Mouse (Mus musculus) embryonic facial prominence, embryonic 15.5 days (tissue): ENCODE data around the gene Hlf. TPM values are rescaled to one million over a fixed set of nuclear protein-coding genes. Genes with fewer than 3 reads are reported as not detected.

Experiments
- ATAC-seq: fragments of 200-750 bp; cut with Nextera tagmentation; 2 replicates; pipeline ENCODE4 v1.8.0; 2017; ENCODE audit warnings: low read depth, moderate TSS enrichment; ENCODE audit not compliant: insufficient number of reproducible peaks, low FRiP score, low TSS enrichment
- H3K27ac ChIP-seq: fragments of 300-500 bp; sonication (generic); replicated peaks from 2 replicates; pipeline ENCODE4 v1.5.1; 2015; ENCODE audit warnings: mild to moderate bottlenecking, inconsistent platforms
- H3K27me3 ChIP-seq: fragments of 300-500 bp; sonication (generic); 2 replicates; pipeline ENCODE4 v1.6.1; 2015; ENCODE audit warnings: inconsistent platforms
- H3K36me3 ChIP-seq: fragments of 300-500 bp; sonication (generic); 2 replicates; pipeline ENCODE4 v1.6.1; 2015; ENCODE audit warnings: mild to moderate bottlenecking, inconsistent platforms
- H3K4me1 ChIP-seq: fragments of 300-500 bp; sonication (generic); 2 replicates; pipeline ENCODE4 v1.6.1; 2015; ENCODE audit warnings: inconsistent platforms
- H3K4me2 ChIP-seq: fragments of 300-500 bp; sonication (generic); replicated peaks from 2 replicates; pipeline ENCODE4 v1.6.1; 2015; ENCODE audit warnings: mild to moderate bottlenecking, inconsistent platforms
- H3K4me3 ChIP-seq: fragments of 300-500 bp; sonication (generic); replicated peaks from 2 replicates; pipeline ENCODE4 v1.5.1; 2015; ENCODE audit warnings: mild to moderate bottlenecking, inconsistent platforms
- H3K9ac ChIP-seq: fragments of 300-500 bp; sonication (generic); 2 replicates; pipeline ENCODE4 v1.6.1; 2015; ENCODE audit warnings: inconsistent platforms
- H3K9me3 ChIP-seq: fragments of 300-500 bp; sonication (generic); replicated peaks from 2 replicates; pipeline ENCODE4 v1.6.1; 2016; ENCODE audit warnings: inconsistent platforms
- WGBS: fragments of 180-500 bp; shearing (Covaris S2); methylation state at CpG from one replicate; pipeline ENCODE4 v1.1.7; 2015; 5-methylcytosine and 5-hydroxymethylcytosine counted together
- polyA plus RNA-seq: library from polyadenylated mRNA; unstranded; fragments of >200 nt; fragmentation: Nextera tagmentation; extraction: Ambion mirVana; gene quantifications from 2 replicates; pipeline ENCODE4 v1.2.1, GENCODE M21; 2015

Hlf gene
- polyA plus RNA-seq, 1 experiment from 2014 or later = 10.0 TPM

DNA sequence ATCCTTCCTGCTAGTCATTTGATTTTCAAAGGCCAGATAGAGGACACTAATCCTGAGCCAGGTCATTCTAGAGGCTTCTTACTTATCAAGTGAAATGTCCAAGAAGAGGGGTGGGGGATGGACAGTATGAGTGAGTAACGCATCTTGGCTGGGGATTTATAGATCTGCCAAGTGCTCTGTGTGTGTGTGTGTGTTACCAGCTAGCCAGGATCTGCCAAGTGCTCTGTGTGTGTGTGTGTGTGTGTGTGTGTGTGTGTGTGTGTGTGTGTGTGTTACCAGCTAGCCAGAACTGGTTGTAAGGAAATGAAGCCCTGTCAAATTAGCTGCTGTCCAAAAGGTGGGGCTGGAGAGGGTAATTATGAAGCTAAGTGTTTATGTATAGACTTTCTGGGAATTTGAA is 55.9 kb downstream of the Hlf start:
- no peak overlapping the region for H3K27ac ChIP-seq
- no peak overlapping the region for H3K4me2 ChIP-seq
- no peaks in the 10 kb centered on the region for H3K36me3 ChIP-seq
- ATAC-seq = no peak
- no peaks in the 10 kb centered on the region for H3K4me1 ChIP-seq
- H3K9ac ChIP-seq = no peak overlapping the region
- 59% methylated on average over 1 of the region's 1 CpGs for WGBS
- H3K27me3 ChIP-seq = no peaks in the 10 kb centered on the region
- H3K9me3 ChIP-seq = no peaks in the 10 kb centered on the region
- H3K4me3 ChIP-seq = no peak overlapping the region

DNA sequence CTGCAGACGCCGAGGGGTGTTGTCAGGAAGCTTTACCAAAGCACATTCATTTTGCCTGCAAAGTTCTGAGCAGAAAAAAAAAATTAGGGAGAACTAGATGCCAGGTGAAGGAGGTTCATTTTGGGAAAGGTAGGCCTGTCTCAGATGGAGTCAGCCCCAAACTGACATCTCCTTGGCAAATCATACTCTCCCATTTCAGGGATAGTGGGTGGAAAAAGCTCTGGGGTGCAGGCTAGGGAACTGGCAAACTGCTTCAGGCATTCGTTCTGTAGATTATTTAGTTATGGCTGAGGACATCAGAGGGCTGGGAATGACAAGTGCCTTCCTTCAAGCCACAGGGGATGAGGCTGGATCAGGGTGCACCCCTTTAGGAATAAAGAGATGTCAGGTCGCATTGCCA is 58.0 kb downstream of the Hlf start:
- WGBS = 70% methylated on average over 4 of the region's 4 CpGs
- no peaks in the 10 kb centered on the region for H3K36me3 ChIP-seq
- no peak overlapping the region for H3K27ac ChIP-seq
- no peak overlapping the region for H3K4me3 ChIP-seq
- no peak overlapping the region for H3K4me2 ChIP-seq
- no peak overlapping the region for H3K9ac ChIP-seq
- H3K9me3 ChIP-seq = no peaks in the 10 kb centered on the region
- H3K27me3 ChIP-seq = no peaks in the 10 kb centered on the region
- H3K4me1 ChIP-seq = no peaks in the 10 kb centered on the region
- no peak for ATAC-seq

DNA sequence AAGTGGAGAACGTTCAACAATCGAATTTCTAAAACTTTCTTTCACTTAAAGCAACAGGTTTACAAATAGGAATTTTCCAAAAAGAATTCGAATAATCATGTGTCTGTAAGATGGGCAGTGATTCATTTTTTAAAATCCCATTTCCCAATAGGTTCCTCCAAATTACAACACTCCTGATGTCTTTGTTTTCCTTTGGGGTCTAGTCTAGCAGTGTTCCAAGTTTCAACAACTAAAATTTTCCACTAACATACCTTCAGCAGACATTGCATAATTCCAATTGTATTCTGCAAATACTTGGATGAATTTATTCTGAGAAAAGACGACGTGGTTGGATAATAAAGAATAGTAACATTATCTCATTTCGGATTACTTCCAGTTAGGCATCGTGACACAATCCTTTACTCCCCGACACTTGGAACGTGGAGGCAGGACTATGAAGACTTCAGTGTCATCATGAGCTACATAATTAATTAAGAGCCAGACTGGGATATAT is 60.4 kb downstream of the Hlf start:
- H3K4me1 ChIP-seq = 0 out of 2 replicates have a peak, but pooled peaks cover 6% of the 10 kb centered on the region
- ATAC-seq = no peak
- H3K4me3 ChIP-seq = no peak overlapping the region
- no peaks in the 10 kb centered on the region for H3K27me3 ChIP-seq
- no peaks in the 10 kb centered on the region for H3K36me3 ChIP-seq
- peak overlapping the region; percentile 29; the same call in 1 of the 2 replicates for H3K27ac ChIP-seq
- 66% methylated on average over 9 of the region's 9 CpGs for WGBS
- no peak overlapping the region for H3K9ac ChIP-seq
- H3K4me2 ChIP-seq = no peak overlapping the region
- H3K9me3 ChIP-seq = no peaks in the 10 kb centered on the region

DNA sequence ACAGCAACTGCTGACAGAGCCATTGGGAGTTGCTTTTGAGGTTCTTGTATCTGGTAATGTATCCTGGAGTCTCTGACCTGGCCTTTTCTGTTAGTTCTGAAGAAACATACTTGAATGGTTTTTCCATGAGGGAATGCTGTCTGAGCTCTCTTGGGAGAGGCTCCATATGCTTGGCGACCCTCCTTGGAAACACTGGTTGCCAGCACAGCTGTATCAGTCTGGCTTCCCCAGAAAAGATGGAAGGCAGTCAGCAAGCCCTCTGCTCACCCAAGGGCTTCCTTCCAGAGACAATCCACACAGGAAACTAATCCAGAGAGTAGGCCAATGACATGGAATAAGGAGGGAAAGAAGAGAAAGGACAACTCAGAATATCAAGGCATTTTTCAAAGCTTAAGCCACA is 63.9 kb downstream of the Hlf start:
- H3K27me3 ChIP-seq = no peaks in the 10 kb centered on the region
- WGBS = 53% methylated on average over 1 of the region's 1 CpGs
- peak overlapping the region; percentile 71 for H3K27ac ChIP-seq

DNA sequence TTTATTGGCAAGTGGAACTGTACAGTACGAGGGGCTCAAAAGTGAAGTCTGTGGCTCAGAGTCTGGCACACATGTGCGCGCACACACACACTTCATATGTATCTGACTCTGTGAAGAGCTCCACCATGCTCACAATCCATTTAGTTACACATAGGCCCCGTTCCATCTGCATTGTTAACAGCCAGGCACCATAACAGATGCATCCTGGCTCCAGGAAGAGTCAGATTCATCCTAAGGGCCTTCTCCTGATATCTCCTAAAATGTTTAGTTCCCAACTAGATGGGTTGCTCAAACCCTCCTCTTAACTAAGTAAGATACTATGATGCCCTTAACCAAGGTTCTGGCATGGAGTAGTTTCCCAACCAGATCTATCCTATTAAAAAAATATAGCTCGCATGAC is 64.5 kb downstream of the Hlf start:
- no peak for ATAC-seq
- 60% methylated on average over 5 of the region's 5 CpGs for WGBS
- Histone ChIP-seq H3K4me2 (no peak overlapping the region), H3K4me1 (0 out of 2 replicates have a peak, but pooled peaks cover 6% of the 10 kb centered on the region), H3K9me3 (no peaks in the 10 kb centered on the region), H3K36me3 (no peaks in the 10 kb centered on the region), H3K27me3 (no peaks in the 10 kb centered on the region), H3K9ac (no peak overlapping the region), H3K4me3 (no peak overlapping the region), H3K27ac (peak overlapping the region; percentile 65; the same call in 1 of the 2 replicates)

More for the DNA sequence above, 63.9 kb downstream of the Hlf start:
- no peak overlapping the region for H3K9ac ChIP-seq
- no peaks in the 10 kb centered on the region for H3K36me3 ChIP-seq
- no peak overlapping the region for H3K4me3 ChIP-seq
- H3K4me1 ChIP-seq = 0 out of 2 replicates have a peak, but pooled peaks cover 6% of the 10 kb centered on the region
- H3K9me3 ChIP-seq = no peaks in the 10 kb centered on the region
- no peak overlapping the region for H3K4me2 ChIP-seq
- ATAC-seq = no peak

DNA sequence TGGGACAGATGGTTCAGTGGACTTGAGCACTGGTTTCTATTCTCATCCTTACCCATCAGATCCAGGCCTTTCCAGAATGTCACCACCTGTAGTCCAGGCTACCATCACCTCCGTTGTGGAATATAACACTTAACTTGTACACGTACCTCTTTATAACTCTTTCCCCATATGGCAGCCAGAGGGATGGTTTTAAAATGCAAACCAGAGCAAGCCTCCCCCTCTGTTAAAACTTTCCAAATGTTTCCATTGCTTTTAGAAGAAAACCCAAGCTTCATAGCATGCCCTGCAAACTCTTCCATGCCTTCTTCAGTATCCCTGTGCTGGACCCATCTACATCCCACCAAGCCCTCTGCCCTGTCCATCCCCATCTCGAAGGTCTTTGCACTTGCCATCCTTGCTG is 66.1 kb downstream of the Hlf start:
- H3K36me3 ChIP-seq = no peaks in the 10 kb centered on the region
- ATAC-seq = peak; percentile 45; the same call in 1 of the 2 replicates
- H3K9ac ChIP-seq = no peak overlapping the region
- WGBS = 53% methylated on average over 3 of the region's 3 CpGs
- 0 out of 2 replicates have a peak, but pooled peaks cover 6% of the 10 kb centered on the region for H3K4me1 ChIP-seq
- no peak overlapping the region for H3K4me3 ChIP-seq
- H3K27me3 ChIP-seq = no peaks in the 10 kb centered on the region
- H3K4me2 ChIP-seq = no peak overlapping the region
- no peaks in the 10 kb centered on the region for H3K9me3 ChIP-seq
- H3K27ac ChIP-seq = no peak overlapping the region

DNA sequence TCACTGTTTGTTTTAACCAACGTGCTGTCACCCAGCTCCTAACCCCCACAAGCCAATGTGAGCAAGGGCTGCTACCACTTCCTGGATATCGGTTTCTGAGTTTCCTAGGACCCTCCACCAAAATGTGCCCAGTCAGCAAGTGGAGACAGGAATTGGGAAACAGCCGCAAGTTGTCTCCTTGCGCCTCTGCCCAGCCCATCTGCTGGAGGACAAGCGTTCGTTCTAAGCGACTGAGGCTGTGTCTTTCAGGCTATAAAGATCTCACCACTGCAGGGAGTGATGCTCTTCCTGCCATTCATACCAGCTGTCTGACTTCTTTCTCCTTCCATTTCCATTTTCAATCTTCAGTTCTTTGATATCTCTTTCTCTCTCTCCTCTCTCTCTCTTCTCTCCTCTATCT is 69.8 kb downstream of the Hlf start:
- H3K4me2 ChIP-seq = no peak overlapping the region
- no peak overlapping the region for H3K27ac ChIP-seq
- H3K27me3 ChIP-seq = no peaks in the 10 kb centered on the region
- WGBS = 64% methylated on average over 7 of the region's 7 CpGs
- ATAC-seq = no peak
- no peaks in the 10 kb centered on the region for H3K36me3 ChIP-seq
- no peak overlapping the region for H3K9ac ChIP-seq
- H3K4me3 ChIP-seq = no peak overlapping the region
- no peaks in the 10 kb centered on the region for H3K9me3 ChIP-seq
- H3K4me1 ChIP-seq = no peaks in the 10 kb centered on the region

DNA sequence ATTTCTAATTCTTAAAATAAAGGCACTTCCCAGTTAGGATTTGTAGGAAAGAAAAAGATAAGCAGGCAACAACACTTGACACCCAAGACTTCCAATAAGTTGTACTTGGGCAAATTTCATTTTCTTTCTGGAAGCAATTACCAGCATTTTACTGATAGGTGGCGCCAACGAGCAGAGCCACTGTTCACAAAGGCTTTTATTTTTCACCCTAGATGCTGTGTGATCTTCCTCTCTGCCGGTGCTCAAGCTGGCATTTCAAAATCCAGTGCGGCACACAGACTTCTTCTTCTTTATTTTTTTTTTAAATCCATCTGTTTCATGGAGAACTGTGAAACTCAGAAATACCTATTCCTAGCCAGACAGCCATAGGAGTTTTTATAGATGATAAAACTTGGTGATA is 73.2 kb downstream of the Hlf start:
- Histone ChIP-seq H3K27ac (no peak overlapping the region), H3K4me3 (no peak overlapping the region), H3K36me3 (no peaks in the 10 kb centered on the region), H3K9ac (no peak overlapping the region), H3K27me3 (no peaks in the 10 kb centered on the region), H3K4me1 (no peaks in the 10 kb centered on the region), H3K4me2 (no peak overlapping the region), H3K9me3 (no peaks in the 10 kb centered on the region)
- ATAC-seq = no peak
- WGBS = 12% methylated on average over 4 of the region's 4 CpGs

DNA sequence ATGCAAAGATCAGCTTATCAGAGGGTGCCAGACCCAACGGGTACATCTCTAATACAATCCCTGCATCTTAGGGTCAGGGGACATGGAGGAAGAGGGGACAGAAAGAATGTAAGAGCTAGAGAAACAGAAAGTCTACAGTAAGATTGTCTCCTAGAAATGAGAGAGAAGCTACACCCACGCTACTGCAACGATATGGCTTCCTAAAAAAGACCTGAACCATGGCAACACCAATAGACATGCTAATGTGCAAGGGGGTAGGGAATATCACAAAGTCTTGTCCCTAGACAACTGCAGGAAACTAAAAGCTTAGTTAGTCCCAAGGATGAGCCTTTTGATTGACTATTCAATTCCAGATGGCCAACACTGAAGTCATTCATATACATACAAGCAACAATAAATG is 76.1 kb downstream of the Hlf start:
- WGBS = 87% methylated on average over 3 of the region's 3 CpGs
- no peaks in the 10 kb centered on the region for H3K4me1 ChIP-seq
- ATAC-seq = no peak

DNA sequence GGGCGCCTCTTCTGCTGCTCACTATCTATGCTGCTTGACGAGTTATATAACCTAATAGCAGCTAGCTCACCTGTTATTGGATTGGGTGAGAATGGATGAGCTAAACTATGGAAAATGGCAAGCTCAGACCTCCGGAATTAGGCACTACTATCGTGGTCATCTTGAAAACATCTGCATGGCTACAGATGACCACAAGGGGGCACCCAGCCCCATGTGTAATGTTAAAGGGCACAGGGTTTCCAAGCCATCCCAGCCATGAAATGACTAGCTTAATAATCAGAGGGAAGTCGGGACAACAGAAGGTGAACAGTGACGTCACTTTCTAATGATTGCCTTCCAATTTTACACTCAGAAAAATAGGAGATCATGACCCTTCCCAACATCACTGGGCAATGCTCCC is 83.7 kb downstream of the Hlf start:
- ATAC-seq = no peak
- H3K27ac ChIP-seq = no peak overlapping the region
- no peak overlapping the region for H3K9ac ChIP-seq
- no peaks in the 10 kb centered on the region for H3K27me3 ChIP-seq
- no peaks in the 10 kb centered on the region for H3K9me3 ChIP-seq
- H3K4me2 ChIP-seq = no peak overlapping the region
- no peak overlapping the region for H3K4me3 ChIP-seq
- WGBS = 54% methylated on average over 6 of the region's 6 CpGs
- no peaks in the 10 kb centered on the region for H3K36me3 ChIP-seq
- H3K4me1 ChIP-seq = no peaks in the 10 kb centered on the region

More for the DNA sequence above, 76.1 kb downstream of the Hlf start:
- Histone ChIP-seq H3K9ac (no peak overlapping the region), H3K27ac (no peak overlapping the region), H3K4me3 (no peak overlapping the region), H3K9me3 (no peaks in the 10 kb centered on the region), H3K36me3 (no peaks in the 10 kb centered on the region), H3K27me3 (no peaks in the 10 kb centered on the region), H3K4me2 (no peak overlapping the region)

DNA sequence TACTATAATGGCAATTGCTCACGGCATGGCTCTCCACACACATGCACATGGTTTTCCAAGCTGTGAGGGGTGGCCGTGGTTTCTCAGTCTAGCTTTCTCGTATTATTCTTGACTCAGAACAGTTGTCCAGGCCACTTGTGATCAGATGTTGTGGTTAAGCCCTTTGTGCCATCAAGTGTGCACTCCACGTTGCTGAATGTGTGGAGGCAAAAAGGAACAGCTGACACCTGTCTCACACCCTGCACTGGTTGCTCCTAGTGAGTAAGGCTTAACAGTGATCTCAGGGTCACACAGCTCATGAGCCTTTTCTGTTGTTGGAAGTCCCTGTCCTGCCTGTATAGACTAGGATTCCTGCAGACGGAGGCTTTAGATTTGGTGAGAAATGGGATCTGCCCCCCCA is 84.6 kb downstream of the Hlf start:
- no peaks in the 10 kb centered on the region for H3K36me3 ChIP-seq
- no peak overlapping the region for H3K4me2 ChIP-seq
- ATAC-seq = peak; percentile 43; the same call in 1 of the 2 replicates
- no peak overlapping the region for H3K27ac ChIP-seq
- no peaks in the 10 kb centered on the region for H3K9me3 ChIP-seq
- no peak overlapping the region for H3K9ac ChIP-seq
- no peak overlapping the region for H3K4me3 ChIP-seq
- WGBS = 69% methylated on average over 5 of the region's 5 CpGs
- H3K4me1 ChIP-seq = no peaks in the 10 kb centered on the region
- no peaks in the 10 kb centered on the region for H3K27me3 ChIP-seq

DNA sequence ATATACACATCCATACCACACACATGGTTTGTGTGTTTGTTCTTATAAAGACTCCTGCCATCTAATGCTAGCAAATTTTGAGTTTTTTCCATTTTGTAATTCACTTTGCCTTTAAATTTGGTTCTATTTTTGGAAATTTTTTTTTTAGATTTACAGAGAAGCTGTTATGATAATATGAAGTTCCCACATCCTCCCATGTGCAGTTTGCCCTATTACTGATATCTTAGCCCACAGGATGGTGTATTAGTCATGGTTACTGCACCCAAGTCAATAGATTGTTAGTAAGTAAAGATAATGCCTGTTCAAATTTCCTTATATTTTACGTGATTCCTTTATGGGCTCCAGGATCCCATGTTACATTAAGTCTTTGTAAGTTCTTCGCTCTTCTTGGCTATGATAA is 96.1 kb downstream of the Hlf start:
- Histone ChIP-seq H3K27me3 (no peaks in the 10 kb centered on the region), H3K27ac (no peak overlapping the region), H3K9me3 (no peaks in the 10 kb centered on the region), H3K4me2 (no peak overlapping the region), H3K9ac (no peak overlapping the region), H3K4me3 (no peak overlapping the region), H3K36me3 (no peaks in the 10 kb centered on the region), H3K4me1 (peaks cover 4% of the 10 kb centered on the region; the same call in 1 of the 2 replicates)
- ATAC-seq = no peak
- WGBS = 94% methylated on average over 2 of the region's 2 CpGs
